Mouse (Mus musculus) megakaryocyte progenitor cell, adult 5-6 weeks (primary cell): Measurements from ENCODE around the gene Sema4a. TPM values are rescaled to one million over a fixed set of nuclear protein-coding genes. Genes with fewer than 3 reads are reported as not detected.

Experiments used
- ATAC-seq: replicated peaks from 2 replicates; pipeline ENCODE4 v1.8.0; 2016; ENCODE audit warnings: mild to moderate bottlenecking, moderate TSS enrichment, inconsistent platforms; ENCODE audit not compliant: poor library complexity
- total RNA-seq, 2 experiments: library from RNA; stranded (forward) in 1 of 2; stranded (reverse) in 1 of 2; fragments of 157-497, 149-512 nt in 1 of 2; fragments of 200-1000 nt in 1 of 2; gene quantifications; 2 replicates each; pipeline versions ENCODE4 v1.2.3 to v1.2.4; 2015 to 2017

The Sema4a gene
- total RNA-seq, 2 experiments from 2014 or later = 32.7 to 39.4 TPM

DNA sequence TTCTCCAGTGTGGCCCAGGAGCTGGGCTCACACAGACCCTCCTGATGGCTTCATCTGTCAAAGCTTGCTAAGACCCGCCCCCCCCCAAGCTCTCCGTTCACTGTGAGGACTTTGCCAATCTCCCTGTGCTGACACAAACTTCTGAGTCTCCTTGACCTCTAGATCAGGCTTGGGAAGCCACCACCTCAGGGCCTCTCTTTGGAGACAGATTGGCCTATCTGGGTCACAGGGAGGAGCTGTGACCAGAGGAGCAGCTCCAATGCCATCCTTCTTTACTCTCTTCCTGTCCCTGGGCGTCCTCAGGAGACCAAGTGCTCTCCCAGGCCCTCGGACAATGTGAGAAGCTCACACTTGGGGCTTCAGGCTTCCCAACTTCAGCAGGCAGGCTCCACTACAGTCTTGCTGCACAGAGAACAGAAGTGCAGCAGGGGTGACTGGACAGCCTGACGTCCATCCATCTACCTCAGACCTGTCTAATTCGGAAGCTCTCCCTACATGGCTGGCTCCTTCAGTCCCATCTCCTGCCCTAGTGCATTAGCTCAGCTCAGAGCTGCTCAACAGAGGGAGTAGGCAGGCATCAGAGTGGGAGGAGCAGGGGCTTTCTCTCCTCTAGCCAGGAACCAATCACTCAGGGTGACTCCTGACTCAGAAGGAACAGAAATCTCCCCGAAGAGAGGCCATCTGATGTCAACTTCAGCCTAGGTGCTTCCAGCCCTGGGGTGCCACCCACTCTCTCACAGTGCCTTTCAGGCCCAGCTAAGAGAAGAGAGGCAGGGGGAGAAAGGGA is 4.0 kb downstream of the Sema4a start:
- no peak for ATAC-seq

DNA sequence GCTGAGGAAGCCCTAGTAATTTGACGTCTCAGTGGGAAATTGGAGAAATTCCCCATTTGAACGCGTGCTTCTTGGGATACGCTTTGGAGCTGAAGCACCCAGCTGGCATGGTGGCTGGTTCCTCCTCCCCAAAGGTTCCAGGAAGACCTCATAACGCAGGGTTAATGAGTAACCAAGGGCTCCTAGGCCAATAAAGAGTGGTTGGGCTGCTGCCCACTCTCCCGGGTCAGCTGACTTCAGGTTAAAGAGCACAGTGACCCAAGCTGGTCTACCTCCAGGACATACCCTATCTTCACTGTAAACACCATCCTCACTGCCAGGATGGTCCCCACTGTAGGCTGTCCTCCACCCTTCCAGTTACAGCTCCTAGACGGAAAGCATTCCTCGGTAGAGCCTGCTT is 4.7 kb downstream of the Sema4a start:
- no peak for ATAC-seq

DNA sequence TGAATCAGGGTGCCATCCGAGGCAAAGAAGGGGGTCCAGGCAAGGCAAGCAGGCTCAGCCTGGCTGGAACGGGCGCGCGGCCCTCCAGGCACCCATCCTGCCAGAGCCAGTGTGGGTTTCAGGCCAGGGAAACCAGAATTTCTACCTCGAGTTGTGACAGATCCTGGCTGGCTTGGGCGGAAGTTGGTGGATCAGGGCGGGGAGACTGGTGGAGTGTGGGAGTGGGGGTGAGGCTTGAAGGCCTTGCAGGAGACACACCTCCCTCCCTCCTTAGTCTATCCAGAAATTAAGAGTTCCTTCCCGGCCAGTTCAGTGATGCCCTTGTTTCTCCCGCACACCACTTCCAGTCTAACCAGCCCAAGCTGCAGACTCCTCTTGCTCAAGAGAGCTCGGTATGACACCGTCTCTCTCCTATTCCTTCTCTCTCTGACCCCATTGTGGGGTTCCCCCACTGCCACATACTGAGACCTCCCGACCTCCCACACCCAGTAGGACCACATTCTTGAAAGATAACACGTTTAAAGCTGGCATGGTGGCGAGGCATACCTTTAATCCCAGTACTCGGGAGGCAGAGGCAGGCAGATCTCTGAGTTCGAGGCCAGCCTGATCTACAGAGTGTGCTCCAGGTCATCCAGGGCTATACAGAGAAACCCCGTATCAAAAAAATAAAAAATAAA is 5.3 kb downstream of the Sema4a start:
- peak; percentile 29 for ATAC-seq

DNA sequence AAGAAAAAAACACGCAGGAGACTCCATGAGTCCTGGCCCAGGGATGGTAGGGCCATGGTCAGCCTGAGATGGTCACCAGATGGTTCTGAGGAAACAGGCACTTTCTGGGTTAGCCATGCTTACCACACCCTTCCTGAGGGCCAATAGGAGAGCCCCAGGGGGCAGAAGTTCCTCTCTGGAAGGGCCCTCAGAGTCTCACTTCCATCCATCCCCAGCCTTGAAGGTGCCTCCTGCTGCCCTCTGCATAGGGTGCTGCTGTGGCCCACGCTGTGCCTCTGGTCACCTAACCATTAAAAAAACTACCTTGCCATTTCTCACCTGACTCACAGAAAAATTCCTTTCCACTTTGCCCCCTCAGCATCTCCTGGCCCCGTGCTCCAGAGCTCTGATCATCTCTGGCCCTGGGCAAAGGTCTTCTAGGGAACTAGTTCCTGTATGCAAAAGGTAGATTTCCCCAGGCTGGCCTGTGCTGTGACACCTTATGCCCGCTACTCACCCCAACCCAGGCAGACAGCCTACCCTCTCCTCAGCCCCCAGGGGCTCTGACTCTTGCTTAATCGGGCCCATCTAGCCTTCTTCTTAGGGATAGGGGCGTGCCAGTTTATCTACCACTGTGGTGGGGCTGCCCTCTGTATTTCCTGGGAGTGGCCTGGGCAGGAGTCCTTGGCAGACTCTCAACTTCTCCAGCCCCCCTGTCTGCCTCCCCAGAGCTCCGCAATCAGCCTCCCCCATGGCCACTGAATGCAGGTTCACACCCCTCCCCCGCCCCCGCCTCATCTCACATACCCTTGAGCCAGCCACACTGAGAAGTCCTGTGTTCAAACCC is 6.0 kb downstream of the Sema4a start:
- peak; percentile 45 for ATAC-seq

DNA sequence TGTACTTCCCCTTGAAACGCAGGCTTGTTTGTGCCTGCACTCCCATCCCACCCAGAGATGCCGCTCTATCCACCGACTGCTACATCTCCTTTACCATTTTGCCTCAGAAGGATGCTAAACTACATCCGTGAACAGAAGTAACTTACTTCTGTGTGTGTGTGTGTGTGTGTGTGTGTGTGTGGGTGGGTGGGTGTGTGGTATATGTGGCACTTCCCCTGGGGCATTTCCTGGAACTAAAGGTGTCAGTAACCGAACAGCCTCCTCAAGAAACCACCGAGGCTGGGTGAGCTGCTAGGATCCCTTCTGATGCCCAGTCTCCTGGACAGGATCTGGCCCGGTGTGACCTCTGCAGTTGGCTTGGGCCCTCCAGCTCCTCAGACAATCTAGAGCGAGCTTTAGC is 7.0 kb downstream of the Sema4a start:
- ATAC-seq = 0 out of 2 replicates have a peak, but pooled peaks have one; percentile 3

DNA sequence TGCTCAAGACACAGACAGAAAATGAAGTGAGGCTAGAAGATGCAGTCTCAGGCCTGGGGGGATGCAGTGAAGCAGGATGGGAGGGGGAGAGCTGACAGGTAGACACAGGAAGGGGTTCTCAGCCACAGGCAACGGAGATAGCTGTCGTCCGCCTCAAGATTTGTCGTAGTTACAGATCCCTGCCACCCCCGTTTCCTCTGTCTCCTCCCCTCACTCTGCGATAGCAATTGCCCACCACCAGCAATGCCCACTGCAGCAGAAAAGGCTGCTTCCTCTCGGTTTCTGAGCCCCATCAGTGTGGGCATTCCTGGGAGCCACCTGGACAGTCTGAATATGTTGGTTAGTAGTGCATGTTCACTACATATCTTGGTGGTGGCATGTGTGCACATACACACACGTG is 7.6 kb downstream of the Sema4a start:
- no peak for ATAC-seq

DNA sequence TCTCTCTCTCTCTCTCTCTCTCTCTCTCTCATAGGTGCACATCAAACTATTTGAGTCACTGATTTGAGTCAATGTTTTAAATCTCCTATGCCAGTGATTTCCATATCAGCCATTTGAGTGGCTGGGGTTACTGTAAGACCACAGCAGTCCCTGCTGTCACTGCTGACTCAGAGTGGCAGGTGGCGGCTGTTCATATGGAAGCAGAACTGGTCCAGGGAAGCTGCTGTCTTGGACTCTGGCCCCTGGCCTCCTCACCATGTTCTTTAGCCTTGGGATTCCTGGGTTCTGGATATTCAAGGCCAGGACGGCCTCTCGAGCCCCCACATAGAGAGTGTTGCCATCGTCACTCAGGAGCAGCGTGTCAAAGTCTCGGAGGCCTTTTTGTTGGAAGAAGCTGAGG is 8.3 kb downstream of the Sema4a start:
- no peak for ATAC-seq

DNA sequence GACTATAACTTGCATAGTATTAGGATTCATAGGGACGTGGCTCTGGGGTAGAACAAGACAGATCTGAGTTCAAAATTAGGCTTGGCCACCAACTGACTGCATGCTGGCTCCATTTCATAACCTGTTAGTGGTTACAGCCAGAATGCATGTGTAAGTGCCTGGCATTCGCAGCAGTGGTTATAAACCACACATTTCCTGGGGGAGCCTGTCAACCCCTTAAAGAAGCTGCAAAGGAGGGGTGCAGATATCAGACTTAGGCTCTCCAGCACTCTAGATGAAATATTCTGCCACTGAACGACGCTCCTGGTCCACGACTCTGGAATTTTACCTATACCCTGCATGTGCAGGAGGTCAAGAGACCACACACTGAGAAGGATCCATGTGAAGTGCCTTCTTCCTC is 8.7 kb downstream of the Sema4a start:
- no peak for ATAC-seq

DNA sequence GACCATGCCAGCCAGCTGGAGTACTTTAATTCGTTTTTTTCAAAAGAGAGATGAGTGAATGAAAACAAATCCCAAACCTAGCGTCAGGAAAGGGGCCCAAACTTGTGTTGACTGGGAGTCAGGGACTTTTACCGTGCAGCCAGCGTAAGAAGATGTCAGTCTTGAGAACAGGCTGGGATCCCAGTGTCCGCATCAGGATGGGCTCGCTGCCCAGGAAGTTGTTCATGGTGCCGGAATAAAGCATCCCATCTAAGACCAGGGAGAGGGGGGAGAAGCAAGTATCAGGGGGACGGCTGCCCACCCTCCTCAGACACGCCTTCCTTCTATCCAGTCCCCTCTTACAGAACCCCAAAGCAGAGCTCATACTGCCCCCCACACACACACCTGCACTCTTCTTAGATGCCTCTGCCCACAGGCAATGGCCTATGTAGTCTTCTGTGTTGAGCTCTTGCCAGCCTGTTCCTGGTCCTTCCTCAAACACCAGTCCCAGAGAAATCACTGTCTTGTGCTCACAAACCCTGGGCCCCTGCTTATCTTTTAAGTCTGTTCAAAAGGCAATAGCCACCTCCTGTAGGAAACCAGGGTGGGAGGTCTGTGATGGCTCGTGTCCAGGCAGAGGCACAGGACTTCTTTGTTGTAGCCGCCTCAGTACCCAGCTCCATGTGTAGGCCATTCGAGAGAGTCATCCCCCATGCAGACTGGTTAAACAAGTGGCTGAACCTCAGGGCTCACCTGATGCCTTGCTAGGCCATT is 10.4 kb downstream of the Sema4a start:
- ATAC-seq = no peak

DNA sequence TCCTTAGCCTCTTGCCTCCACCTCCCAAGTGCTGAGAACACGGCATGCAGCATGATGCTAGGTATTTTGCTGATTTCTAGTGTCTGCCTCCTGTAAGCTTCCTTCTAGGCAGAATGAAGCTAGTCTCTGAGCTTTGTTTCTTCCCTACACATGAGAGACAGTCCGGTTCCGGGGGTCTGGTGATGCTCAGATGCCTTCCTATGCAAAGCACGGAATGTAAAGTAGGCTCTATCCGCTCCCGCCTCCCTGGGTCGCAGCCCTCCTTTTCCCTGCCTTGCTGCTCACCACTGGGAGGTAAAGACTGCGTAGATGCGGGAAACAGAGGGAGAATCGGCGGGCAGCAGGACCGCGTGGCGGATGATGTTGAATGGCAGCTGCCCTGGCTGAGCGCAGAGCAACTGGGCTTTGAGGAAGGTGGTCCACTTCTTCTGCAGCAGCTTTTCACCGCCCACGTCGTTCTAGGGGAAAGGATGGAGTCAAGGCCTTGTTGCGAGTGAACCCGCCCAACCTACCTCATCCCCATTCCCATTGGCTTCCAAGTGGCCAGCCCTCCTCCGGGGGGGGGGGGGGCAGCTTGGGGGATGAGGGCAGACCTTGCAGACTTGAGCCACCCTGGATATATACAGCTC is 11.5 kb downstream of the Sema4a start:
- ATAC-seq = no peak

DNA sequence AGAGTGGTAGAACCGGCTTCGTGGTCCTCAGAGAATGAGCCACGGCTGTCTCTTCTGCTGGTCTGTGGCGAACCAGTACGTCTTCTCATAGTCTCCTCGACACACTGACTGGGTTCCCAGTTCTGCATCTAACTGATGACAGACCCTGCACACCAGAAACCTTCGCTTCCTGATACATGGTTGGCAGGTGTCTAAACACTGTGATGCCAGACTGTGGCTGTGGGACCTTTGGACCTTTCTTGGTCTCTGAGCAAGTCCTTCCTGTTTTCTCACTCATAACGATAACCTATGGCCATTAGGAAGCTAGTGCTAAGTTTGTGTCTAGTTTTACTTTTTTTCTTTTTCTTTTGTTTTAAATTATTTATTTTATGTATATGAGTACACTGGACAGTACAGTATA is 12.5 kb downstream of the Sema4a start:
- ATAC-seq = no peak

DNA sequence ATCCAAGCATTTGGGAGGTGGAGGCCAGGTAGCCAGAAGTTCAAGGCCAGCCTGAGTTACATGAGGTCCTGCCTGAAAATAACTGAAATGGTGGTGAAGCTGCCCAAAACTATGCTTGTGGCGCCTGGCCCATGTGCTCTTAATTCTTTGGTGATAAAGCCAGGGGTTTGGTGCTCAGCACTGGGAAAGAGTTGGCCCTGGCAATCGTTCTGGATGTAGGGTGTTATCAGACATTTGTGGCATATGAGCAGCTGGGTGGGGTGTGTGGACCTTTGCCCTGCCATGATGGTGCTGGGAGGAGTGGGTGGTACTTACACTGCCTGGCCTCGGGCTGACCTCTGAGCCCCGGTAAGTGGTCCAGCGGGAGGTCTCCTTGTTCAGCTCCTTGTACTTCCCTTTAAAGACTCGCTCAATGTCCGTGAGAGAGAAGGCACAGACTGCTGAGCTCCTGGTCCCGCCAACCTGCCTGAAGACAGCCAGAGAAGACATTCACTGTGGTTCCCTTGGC is 13.3 kb downstream of the Sema4a start:
- ATAC-seq = peak; percentile 59

DNA sequence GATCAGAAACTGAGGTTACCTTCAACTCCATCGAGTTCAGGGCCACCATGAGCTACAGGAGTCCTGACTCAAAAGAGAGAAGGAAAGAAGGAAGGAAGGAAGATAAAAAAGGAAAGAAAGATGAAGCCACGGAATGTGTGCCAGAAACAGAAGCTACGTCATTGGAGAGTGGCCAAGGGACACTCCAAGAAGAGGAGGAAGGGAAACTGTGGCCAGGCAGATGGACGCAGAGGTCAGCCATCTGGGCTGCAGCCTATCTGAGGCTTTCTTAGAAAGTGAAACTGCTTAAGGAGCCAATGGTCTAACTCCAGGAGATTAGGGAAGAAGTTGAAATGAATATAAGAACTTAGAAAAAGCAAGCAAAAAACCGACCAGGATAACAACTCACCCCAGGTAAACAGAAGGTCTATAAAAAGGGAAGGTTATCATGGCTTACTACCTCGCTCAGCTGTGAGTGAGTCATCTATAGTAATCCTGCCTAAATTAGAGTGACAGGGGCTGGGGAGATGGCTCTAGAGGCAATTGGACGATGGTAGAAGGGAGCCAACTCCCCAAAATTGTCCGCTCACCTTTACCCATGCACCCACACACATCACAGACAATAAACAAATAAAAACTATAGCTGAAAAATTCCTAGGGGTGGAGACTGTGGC is 14.4 kb downstream of the Sema4a start:
- 0 out of 2 replicates have a peak, but pooled peaks have one; percentile 30 for ATAC-seq

DNA sequence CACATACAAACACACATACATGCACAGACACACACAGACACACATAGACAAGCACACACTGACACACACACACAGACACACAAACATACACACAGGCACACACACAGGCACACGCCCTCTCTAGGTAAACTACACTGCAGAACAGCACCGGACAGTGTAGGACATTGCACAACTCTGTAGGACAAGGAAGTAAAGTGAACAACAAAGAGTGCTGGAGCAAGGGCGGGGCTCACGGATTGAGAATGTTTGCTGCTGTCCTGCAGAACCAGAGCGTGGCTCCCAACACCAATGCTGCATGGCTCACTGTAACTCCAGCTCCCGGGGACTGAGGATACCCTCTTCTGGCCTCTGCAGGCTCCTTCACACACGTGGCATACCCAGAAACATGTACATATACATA is 18.1 kb downstream of the Sema4a start:
- ATAC-seq = peak; percentile 59

DNA sequence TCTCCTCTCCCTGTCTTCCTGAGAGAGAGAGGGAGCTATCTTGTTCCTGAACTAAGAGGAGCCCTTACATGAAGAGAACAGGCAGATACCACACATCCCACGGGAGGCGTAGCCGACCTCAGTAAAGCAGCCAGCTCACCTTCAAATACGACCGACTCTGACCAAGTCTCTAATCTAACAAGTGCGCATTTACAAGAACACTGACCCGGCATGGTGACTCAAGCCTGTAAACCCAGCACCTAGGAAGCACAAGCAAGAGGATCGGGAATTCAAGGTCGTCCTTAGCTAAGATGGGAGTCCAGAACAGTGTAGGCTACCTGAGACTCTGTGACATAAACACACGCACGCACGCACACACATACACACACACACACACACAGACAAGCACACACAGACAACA is 18.5 kb downstream of the Sema4a start:
- no peak for ATAC-seq

DNA sequence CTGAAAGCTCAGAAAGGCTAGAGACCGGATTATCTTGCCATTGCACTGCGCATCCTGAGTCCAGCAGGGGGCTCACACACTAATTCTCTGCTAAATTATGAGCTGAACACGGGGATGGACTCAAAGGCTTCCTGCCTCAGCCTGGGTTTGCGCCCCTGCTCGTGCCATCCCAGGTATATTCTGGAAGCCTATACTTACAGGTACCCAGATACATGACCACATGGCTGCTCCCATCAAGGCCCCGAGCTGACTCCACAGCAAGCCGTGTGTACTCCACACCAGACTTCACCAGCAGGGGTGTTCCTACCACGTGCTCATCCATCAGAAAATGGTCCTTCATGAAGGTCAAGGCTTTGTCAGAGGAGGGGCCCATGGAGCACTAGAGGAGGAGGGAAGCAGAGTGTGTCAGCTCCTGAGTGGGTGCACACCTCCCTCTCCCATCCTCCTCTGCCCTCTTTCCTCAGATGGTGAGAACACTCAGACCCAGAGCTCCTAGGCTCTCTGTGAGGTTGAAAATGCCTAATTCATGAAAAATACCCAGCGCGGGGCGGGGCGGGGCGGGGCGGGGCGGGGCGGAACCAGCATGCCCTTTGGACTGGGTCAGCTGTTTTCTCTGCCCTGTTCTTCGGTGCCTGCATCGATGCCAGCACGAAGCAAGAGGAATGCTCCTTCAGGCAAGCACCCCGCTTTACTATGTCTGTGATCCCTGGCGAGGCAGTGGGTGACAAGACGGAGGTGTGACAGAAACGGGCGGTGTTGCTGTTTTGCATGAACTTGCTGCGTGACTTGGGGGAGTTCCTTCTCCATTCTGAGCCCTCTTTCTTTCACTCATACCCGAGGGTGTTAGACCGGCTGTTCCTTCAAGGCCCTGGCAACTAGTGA is 20.2 kb downstream of the Sema4a start:
- ATAC-seq = peak; percentile 64

DNA sequence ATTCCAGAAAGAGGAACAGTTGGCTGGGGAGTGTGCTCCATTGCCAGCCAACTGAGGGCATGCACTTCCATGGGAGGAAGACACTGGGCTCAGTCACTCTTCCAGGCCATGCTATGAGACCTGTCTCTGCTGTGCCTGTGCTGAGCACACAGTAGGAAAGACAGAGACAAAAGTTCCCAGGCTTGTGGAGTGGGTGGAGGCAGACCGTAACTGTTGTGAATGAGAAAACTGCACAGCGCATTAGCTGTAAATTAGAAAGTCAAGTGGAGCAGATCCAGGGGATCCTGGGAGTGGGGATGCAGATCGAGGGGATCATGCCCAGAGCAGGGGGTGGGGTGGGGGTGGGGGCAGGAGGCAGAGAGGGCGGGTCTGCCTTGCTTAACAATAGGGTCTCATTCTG is 21.4 kb downstream of the Sema4a start:
- ATAC-seq = no peak

DNA sequence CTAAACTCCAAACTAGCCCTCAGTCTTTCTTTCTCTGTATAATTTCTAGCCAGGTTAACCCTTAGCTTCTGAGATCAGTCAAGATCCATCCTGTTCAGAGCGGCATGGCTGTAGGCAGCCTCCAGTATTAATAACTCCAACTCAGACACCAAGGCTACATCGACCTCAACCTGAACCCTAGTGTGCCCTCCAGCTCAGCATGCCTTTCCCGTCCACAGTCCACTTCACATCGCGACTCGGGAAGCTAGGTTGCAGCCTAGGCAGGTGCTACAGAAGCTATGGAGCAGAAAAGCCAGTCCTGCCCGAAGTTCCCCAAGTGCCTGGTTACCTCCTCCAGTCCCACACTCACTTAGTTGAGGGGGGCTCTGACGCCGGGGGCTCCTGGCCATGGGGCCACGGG is 23.5 kb downstream of the Sema4a start:
- no peak for ATAC-seq
